Mouse (Mus musculus) cerebellum, adult 2 months (tissue): ENCODE results near the gene Ngp.

ENCODE experiments used
- CTCF ChIP-seq: fragments of 200-500 bp; IDR thresholded peaks from 2 replicates; pipeline ENCODE4 v1.5.1; 2011; ENCODE audit warnings: low read depth, mild to moderate bottlenecking, control low read depth, low read length, moderate library complexity, borderline replicate concordance; ENCODE audit not compliant: insufficient read depth
- POLR2A ChIP-seq: fragments of 200-500 bp; IDR thresholded peaks from 2 replicates; pipeline ENCODE4 v1.6.1; 2011; ENCODE audit warnings: low read length, control low read depth, borderline replicate concordance; ENCODE audit not compliant: insufficient read depth

GRCm38 (mm10) chr9:110466179-110466578 is 46.6 kb downstream of the Ngp start:
- no peak for TF ChIP-seq POLR2A
- TF ChIP-seq CTCF, result peak; percentile 12; the same call in 1 of the 2 replicates
